Mouse (Mus musculus): Measurements from ENCODE around the gene Catsperd.

- no peak for TF ChIP-seq CTCF (IDR thresholded peaks at IDR 0.05; ENCODE audit: low read depth)
- TF ChIP-seq EP300 (IDR thresholded peaks at IDR 0.05; ENCODE audit: low read depth) = no peak
These were observed 38.4 kb downstream of the Catsperd start for GRCm38 (mm10) chr17:56666384-56666783.
